Mouse (Mus musculus) hematopoietic stem cell, adult 5-6 weeks (primary cell): ENCODE measurements around the gene Vmn2r86. TPM values are rescaled to one million over a fixed set of nuclear protein-coding genes. Genes with fewer than 3 reads are reported as not detected.
"Not testable (repeated sequence)": the region's sequence is repeated elsewhere in the genome, so short reads cannot be mapped to it uniquely, and the experiment has no call there.

Experiments
- ATAC-seq, 2 experiments: fragments of 125-278 bp in 1 of 2; replicated peaks in 1 of 2; 2 replicates each; pipeline ENCODE4 v1.8.0; 2016 to 2017; ENCODE audit warnings: inconsistent platforms in 2 of 2, mild to moderate bottlenecking in 2 of 2, moderate number of reproducible peaks in 2 of 2, low read depth in 1 of 2, moderate TSS enrichment in 1 of 2; ENCODE audit not compliant: low FRiP score in 2 of 2, poor library complexity in 2 of 2, severe bottlenecking in 2 of 2, insufficient read depth in 1 of 2, low TSS enrichment in 1 of 2
- total RNA-seq: library from RNA; stranded (forward); fragments of 172-1452, 232-1000 nt; gene quantifications from 2 replicates; pipeline ENCODE4 v1.2.3, GENCODE M21; 2017

The Vmn2r86 gene
- not detected in 2 replicates for total RNA-seq

DNA sequence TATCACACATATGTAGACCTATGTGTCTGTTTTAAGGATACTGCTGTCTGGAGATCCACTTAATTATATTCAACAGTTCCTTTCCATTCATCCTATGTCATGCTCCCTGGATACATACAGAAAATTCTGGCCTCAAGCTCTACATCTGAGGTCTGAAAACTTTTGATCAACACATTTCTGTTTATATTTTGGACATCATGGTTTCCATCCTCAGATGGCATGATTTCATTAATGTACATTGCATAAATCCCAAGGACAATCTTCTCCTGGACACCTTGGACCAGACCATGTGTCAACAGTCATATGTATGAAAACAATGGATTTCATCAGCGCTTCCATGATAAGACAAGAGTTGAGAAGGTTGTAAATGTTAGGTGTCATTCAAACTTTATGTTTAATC, at the start of gene Vmn2r86:
Gene Vmn2r86, minus strand, starts transcription at position 101 of the 400 bp plus-strand sequence.
- ATAC-seq = not testable (repeated sequence)

DNA sequence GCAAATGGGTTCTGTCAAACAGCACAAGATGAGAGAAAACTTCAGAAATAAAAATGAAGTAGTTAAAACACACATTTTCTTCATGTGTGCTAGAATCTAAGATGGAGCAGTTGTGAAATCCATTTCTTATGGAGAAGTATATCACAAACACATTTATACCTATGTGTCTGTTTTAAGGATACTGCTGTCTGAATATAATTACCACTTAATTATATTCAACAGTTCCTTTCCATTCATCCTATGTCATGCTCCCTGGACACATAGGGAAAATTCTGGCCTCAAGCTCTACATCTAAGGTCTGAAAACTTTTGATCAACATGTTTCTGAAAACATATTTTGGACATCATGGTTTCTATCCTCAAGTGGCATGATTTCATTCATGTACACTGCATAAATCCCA, 41.4 kb upstream of the Vmn2r86 start, which contains the start of gene Vmn2r87:
Gene Vmn2r87, minus strand, starts transcription at position 101 of the 400 bp plus-strand sequence.
- no peak for ATAC-seq

DNA sequence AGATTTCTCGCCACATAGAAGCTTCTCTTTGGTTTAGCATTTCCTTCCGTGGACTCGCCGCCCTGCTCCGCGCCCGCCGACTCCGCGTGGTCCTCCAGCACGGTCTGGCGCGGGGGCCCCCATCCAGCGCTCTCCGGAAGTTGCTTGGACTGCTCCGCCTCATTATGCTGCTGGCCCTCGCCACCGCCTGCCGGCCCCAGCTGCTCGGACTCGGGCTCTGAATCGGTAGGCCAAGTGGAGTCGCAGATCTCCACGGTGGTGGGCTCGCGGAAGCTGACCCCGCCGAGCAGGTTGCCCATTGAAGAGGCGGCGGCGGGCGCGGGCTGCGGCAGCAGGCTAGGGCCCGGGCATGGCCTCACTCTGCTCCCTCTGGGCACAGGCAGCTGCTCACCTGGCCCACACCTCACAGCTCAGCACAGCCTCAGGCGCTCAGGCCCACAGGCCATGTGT, 14.5 kb upstream of the Vmn2r86 start:
- peak; percentile 86 to 89 for ATAC-seq

DNA sequence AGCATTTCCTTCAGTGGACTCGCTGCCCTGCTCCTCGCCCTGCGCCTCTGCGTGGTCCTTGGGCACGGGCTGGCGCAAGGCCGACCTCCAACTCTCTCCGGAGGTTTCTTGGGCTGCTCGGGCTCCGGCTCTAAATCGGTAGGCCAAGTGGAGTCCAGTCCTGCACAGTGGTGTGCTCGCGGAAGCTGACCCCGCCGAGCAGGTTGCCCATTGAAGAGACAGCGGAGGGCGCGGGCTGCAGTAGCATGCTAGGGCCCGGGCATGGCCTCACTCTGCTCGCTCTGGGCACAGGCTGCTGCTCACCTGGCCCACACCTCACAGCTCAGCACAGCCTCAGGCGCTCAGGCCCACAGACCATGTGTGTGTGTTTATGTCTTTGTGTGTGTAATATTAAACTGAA, 11.1 kb downstream of the Vmn2r86 start:
- 0 out of 4 replicates have a peak, but pooled peaks of 1 of the 2 experiments have one; percentile 32 for ATAC-seq

DNA sequence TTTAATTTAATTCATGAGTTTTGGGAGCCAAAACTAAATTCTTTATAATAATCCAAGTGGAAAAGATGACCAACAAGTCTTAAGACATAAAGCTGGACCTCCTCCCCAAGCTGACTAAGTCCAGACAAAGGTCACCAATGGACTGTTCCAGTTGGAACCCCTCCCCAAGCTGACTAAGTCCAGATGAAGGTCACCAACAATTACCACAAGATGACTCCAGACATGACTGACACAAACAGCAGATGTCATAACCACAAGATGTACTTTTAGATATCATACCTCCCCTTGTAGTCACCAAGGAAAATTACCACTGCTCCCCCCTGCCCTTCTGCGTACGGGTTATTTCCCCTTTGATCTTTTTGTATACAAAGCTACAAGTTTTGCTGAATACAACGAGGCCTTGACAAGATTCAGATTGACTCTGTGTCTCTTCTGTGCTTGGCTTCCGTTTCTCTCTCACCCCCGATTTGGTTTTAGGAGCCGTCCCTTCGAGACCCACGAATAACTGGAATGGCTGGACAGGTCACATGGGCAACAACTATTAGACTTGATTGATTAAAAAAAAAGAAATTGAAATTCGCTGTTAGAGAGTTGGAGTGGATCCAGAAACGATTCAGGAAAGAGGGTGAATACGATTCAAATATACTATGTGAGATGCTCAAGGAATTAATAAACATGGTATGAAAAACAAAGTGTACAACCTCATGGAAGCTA, 21.5 kb downstream of the Vmn2r86 start:
- not testable (repeated sequence) for ATAC-seq

DNA sequence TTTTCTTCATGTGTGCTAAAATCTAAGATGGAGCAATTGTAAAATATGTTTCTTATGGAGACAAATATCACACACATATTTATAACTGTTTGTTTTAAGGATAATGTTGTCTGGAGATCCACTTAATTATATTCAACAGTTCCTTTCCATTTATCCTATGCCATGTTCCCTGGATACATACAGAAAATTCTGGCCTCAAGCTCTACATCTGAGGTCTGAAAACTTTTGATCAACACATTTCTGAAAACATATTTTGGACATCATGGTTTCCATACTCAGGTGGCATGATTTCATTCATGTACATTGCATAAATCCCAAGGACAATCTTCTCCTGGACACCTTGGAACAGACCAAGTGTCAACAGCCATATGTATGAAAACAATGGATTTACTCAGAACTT, 26.2 kb downstream of the Vmn2r86 start, which contains the start of gene Vmn2r85:
Gene Vmn2r85, minus strand, starts transcription at position 101 of the 400 bp plus-strand sequence.
- ATAC-seq = not testable (repeated sequence)

DNA sequence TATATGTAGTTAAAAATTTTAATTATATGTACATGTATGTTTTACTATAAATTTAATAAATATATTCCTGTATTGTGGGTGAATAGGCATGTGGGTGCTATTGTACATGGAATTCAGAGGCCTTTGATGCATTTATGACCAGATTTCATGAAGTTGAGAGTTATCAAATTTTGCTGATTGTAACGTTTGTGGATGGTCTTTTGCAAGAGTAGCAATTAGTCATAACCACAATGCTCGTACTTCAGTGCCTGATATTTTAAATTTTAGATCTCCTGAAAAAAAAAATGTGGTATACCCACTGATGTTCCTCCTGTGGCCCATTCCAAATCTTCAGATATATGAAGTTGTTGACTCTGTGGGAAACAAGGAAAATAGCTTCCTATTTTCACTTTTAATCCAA, 33.5 kb downstream of the Vmn2r86 start:
- not testable (repeated sequence) for ATAC-seq

DNA sequence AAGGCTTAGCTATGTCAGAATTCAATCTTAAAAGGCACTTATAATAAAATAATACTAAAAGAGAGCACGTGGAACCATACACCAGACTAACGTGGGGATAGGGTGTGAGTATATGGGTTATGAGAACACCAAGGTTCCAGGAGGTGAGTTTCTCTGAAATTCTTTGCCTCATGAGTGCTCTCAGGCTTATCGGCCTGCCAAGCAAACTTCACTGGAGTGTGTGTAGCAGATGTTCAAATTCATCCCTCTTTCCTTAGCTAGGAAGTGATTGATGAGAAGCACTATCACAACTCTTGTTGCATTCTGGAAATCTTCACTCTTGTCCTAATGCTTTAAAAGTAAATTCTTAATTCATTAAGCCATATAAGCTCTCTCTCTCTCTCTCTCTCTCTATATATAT, 35.4 kb downstream of the Vmn2r86 start:
- ATAC-seq = no peak

DNA sequence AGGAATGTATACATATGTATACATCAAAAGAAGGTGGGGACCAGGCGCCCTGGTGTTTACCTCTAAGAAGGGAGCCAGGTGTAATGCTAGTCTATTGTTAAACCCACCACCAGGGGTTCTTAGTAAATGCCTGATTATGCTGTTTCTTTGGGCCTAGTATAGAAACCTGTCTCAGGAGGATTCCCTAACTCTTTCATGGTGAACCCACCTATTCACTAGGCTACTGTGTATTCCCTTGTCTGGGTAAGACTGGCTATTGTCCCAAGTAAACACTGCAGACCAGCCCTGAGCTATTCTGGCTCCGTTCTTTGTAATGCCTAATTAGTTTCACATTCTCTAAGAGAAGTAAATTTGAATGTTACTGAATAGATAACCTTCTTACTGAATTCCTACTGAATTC, 35.9 kb downstream of the Vmn2r86 start:
- not testable (repeated sequence) for ATAC-seq

DNA sequence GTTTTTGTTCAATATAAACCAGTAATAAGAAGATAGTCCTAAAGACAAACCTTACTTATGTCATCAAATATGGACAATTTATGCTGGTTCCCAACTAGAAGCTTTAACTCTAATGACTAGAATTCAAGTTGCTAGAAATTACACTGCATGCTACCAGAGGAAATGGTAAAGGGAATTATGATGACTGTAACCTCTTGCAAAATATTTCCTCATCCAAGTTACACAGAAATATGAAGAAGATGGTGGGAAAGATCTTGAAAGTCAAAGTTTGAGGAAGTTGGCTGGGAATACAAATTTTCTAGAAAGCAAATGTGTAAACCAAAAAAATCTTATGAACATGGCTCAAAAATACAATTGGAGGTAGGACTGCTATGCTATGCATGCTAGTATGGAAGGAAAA, 39.5 kb downstream of the Vmn2r86 start:
- not testable (repeated sequence) for ATAC-seq

DNA sequence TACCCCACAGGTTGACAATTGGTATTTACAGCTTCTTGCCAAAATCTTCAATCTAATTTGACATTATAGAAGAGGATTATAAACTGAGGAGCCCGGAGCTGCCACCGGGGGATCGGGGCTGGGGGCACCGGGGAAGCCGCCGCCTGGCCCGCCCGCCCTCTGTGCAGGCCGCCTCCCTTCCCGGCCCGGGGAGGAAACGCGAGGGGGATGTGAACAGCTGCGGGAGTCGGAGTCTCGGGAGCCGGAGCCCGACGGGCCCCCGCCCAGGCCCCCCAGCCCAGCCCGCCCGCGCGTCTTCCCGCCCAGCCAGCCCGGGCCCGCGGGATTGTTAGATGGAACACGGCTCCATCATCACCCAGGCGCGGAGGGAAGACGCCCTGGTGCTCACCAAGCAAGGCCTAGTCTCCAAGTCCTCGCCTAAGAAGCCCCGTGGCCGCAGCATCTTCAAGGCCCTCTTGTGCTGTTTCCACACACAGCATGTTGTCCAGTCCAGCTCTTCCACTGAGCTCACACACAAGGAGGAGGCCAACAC, 43.6 kb downstream of the Vmn2r86 start:
- ATAC-seq = not testable (repeated sequence)

DNA sequence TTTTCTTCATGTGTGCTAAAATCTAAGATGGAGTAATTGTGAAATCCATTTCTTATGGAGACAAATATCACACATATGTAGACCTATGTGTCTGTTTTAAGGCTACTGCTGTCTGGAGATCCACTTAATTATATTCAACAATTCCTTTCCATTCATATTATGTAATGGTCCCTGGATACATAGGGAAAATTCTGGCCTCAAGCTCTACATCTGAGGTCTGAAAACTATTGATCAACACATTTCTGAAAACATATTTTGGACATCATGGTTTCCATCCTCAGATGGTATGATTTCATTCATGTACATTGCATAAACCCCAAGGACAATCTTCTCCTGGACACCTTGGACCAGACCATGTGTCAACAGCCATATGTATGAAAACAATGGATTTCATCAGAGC, 61.6 kb downstream of the Vmn2r86 start, which contains the start of gene Vmn2r84:
Gene Vmn2r84, minus strand, starts transcription at position 101 of the 400 bp plus-strand sequence.
- ATAC-seq = no peak

Other genes with a start within 250 kb of the Vmn2r86 start
- not detected in 2 replicates for gene Olfr827, start 241.6 kb downstream of the Vmn2r86 start, total RNA-seq
- 0.44 TPM in 1 of 2 replicates, not detected in the other for gene Neurod4, start 175.8 kb downstream of the Vmn2r86 start, total RNA-seq
- 123 and 178 TPM in 2 replicates for gene Tespa1, start 133.2 kb downstream of the Vmn2r86 start, total RNA-seq
- gene Vmn2r84, start 61.7 kb downstream of the Vmn2r86 start, total RNA-seq = under 0.01 and 0.10 TPM in 2 replicates
- not detected in 2 replicates for gene Vmn2r85, start 26.3 kb downstream of the Vmn2r86 start, total RNA-seq
- not detected in 2 replicates for gene Vmn2r87, start 41.3 kb upstream of the Vmn2r86 start, total RNA-seq